Mouse (Mus musculus) cerebellum, adult 9-11 months (tissue): Measurements from ENCODE around the gene Sh3glb1.
A peak's percentile ranks its signal among the peaks of the same experiment; 100 is the strongest.
"Not testable (repeated sequence)": the region's sequence is repeated elsewhere in the genome, so short reads cannot be mapped to it uniquely, and the experiment has no call there.

Experiments
- DNase-seq: peaks from one replicate; pipeline ENCODE4 v3.0.0; 2022

Gene Sh3glb1

GRCm38 (mm10) chr3:144719901-144720747, at the start of gene Sh3glb1:
TSS of gene Sh3glb1 (minus strand) at chr3:144720335.
- peak; percentile 94 for DNase-seq

GRCm38 (mm10) chr3:144765161-144765560, 45.0 kb upstream of the Sh3glb1 start:
- DNase-seq = no peak

GRCm38 (mm10) chr3:144761454-144761853, 41.3 kb upstream of the Sh3glb1 start:
- DNase-seq = no peak

DNA sequence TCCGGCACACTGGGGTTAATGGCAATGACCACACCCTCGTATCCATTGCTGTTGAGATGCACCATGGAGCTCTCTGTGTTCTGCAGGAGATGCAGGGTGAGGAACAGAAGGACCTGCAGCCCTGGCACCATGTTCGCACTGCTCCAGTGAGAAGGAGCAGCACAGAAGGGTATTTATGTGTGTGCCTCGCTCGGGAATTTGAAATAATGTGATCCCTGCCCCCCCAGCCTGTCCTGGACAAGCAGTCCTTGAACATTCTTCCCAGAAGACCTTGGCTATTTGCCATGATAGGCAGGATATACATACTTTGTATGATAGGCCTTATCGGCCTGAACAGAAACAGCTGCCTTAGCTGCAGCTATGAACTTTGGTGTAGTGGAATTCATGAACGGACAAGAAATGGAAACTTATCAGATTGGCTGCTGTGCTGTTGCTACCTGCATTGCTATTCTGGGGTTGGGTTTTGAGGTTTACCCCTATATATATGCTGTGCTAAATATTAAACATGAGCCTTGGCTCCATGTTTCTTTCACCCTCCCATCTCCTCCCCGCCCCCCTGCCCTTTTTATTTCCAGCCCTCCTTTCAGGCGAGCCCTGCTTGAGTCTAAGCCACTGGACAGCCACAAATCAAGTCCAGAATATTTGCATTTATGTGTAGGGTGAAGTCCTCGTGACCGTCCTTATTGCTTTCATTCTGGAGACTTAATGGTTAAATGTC, 40.6 kb upstream of the Sh3glb1 start, which contains the start of gene Clca3a1:
Gene Clca3a1 (minus strand): TSS at position 386 of the 718 bp plus-strand sequence.
- DNase-seq = no peak

DNA sequence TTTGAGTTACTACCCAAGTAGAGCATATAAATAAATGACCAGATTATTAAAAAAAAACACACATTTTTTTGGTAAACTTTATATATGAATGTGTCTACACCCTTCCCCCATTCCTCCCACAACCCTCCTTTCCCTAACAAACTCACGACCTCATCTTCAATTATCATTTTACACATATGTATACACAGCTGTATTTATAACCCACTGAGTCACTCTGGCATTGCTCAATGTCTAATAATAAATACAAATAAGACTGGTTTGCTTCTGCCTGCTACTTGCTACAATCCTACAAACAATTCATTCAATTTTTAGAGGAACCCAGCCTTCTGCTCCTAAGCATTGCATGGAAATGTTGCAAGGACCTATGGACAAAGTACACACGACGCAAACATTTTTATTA, 39.6 kb upstream of the Sh3glb1 start:
- DNase-seq = no peak

GRCm38 (mm10) chr3:144756103-144756502, 36.0 kb upstream of the Sh3glb1 start:
- not testable (repeated sequence) for DNase-seq

GRCm38 (mm10) chr3:144753120-144753519, 33.0 kb upstream of the Sh3glb1 start:
- peak; percentile 6 for DNase-seq

GRCm38 (mm10) chr3:144749062-144749963, 29.2 kb upstream of the Sh3glb1 start:
- not testable (repeated sequence) for DNase-seq

GRCm38 (mm10) chr3:144747706-144748105, 27.6 kb upstream of the Sh3glb1 start:
- not testable (repeated sequence) for DNase-seq

GRCm38 (mm10) chr3:144738396-144738795, 18.3 kb upstream of the Sh3glb1 start:
- DNase-seq = not testable (repeated sequence)

DNA sequence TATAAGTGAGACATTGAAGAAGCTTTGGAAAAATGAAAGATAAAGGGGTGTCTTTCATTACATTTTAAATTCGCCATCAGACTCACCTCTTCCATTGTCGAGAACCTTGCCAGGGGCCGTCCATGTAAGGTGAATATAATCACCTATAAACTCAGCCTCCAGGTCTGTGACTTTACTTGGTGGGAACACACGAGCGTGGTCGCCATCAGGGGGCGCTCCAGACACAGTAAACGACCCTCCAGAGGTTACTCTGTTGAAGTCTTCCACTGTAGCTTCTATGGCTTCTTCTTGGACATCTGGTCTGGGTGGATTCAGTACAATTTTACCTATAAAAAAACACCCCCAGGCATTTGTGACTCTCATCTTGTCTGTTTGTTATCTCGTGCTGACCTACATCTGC, 16.7 kb upstream of the Sh3glb1 start:
- DNase-seq = no peak

- peak; percentile 59 for DNase-seq
Observed at GRCm38 (mm10) chr3:144723455-144723854, 3.3 kb upstream of the Sh3glb1 start.

DNA sequence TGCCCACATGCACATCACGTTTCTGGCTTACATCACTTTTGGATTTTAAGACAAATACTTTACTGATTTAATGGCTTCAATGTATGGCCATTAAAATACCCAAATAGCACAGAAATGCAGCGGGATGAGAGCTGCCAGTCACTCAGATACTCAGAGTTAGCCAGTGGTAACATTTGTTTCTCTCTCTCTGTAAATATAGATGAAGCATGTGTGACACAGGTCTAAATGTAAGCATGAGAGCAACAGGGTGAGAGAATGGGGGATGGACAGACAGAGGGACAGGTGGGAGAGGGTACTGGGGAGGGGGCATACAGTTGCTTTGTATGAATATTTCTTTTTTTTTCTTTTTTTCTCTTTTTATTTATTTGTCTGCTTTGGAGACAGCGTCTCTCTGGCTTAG, 2.4 kb upstream of the Sh3glb1 start:
- DNase-seq = not testable (repeated sequence)

- no peak for DNase-seq
Observed at GRCm38 (mm10) chr3:144721860-144722256, 1.7 kb upstream of the Sh3glb1 start.

- DNase-seq = no peak
Observed at GRCm38 (mm10) chr3:144721077-144721859, 1.1 kb upstream of the Sh3glb1 start.

DNA sequence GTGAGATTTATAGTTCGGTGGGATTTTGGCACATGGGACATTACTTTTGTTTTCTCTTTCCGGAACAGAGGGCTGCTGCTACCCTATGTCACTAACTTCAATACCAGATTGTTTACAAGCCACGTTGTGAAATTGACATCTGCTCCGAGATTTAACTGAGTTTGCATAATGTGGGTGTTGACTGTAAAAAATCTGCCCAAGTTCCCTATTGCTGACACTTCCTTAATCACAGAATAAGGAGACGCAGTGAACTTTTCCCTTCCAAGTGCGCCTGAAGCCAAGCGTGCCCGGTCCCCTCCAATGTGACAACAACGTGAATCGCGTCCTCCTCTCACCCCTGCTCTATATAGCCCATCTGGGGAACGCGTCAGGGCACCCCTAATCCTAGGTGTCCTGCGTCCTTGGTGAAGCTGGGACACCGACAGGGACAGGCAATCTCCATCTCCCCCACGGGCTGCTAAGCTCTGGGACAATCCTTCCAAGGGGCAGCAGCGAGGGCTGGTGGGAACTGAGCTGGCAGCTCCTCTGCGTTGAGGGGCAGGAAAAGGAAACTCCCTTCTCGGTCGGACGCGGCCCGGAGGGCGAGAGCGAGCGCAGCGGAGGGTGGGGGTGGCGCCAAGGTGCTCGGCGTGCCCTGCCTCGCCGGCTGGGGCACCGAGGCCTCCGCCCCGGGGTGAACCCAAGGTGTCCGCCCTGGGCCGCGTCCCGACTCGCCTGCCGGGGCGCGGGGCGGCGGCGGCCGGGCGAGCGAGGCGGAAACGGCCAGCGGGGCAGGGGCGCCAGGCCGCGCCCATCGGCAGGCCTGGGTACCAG, 841 bp downstream of the Sh3glb1 start:
- peak; percentile 79 for DNase-seq

GRCm38 (mm10) chr3:144718706-144719087, 1.4 kb downstream of the Sh3glb1 start:
- peak; percentile 41 for DNase-seq

GRCm38 (mm10) chr3:144717835-144718234, 2.3 kb downstream of the Sh3glb1 start:
- DNase-seq = no peak

- no peak for DNase-seq
Observed at GRCm38 (mm10) chr3:144717121-144717520, 3.0 kb downstream of the Sh3glb1 start.

- DNase-seq = no peak
Observed at GRCm38 (mm10) chr3:144715901-144716300, 4.2 kb downstream of the Sh3glb1 start.

- no peak for DNase-seq
Observed at GRCm38 (mm10) chr3:144715033-144715432, 5.1 kb downstream of the Sh3glb1 start.
